Mouse (Mus musculus) CH12.LX (cell line): ENCODE measurements around the gene Jun. TPM values are rescaled to one million over a fixed set of nuclear protein-coding genes. Genes with fewer than 3 reads are reported as not detected.

Experiments used
- DNase-seq: peaks from one replicate; pipeline ENCODE4 v3.0.0-alpha.2; 2013; ENCODE audit errors: extremely low read depth
- H3K27ac ChIP-seq: 2 replicates; pipeline ENCODE4 v1.5.1; 2012; ENCODE audit warnings: low read depth, mild to moderate bottlenecking, control low read depth, moderate library complexity; ENCODE audit not compliant: insufficient read depth
- H3K27me3 ChIP-seq: replicated peaks from 2 replicates; pipeline ENCODE3; 2012; ENCODE audit warnings: inconsistent platforms
- H3K36me3 ChIP-seq, 2 experiments: replicated peaks in 1 of 2; 2 replicates each; pipeline versions ENCODE3 to v1.6.1; 2012; ENCODE audit warnings: inconsistent platforms in 1 of 2, low read length in 1 of 2, mild to moderate bottlenecking in 1 of 2, mixed read lengths in 1 of 2, moderate library complexity in 1 of 2; ENCODE audit not compliant: control insufficient read depth in 1 of 2, insufficient read depth in 1 of 2
- H3K4me1 ChIP-seq, 2 experiments: 2 replicates each; pipeline ENCODE4 v1.6.1; 2012; ENCODE audit warnings: inconsistent platforms in 1 of 2, moderate library complexity in 1 of 2; ENCODE audit not compliant: insufficient read depth in 2 of 2, control insufficient read depth in 1 of 2
- H3K4me2 ChIP-seq: 2 replicates; pipeline ENCODE4 v1.6.1; 2012; ENCODE audit warnings: low read depth, mild to moderate bottlenecking, control low read depth; ENCODE audit not compliant: poor library complexity, insufficient read depth, severe bottlenecking
- H3K4me3 ChIP-seq, 3 experiments: fragments of 150-350 bp in 1 of 3; sonication (generic) in 1 of 3; replicated peaks in 1 of 3; 2 replicates each; pipeline versions ENCODE3 to v1.5.1; 2011 to 2012; ENCODE audit warnings: low read depth in 2 of 3, low read length in 2 of 3, mild to moderate bottlenecking in 2 of 3, moderate library complexity in 2 of 3, control low read depth in 1 of 3, improper control_type of control experiment in 1 of 3, inconsistent platforms in 1 of 3, mixed read lengths in 1 of 3; ENCODE audit not compliant: poor library complexity in 1 of 3
- H3K79me2 ChIP-seq: replicated peaks from 2 replicates; pipeline ENCODE4 v1.6.1; 2012; ENCODE audit warnings: mild to moderate bottlenecking, moderate library complexity; ENCODE audit not compliant: control insufficient read depth, poor library complexity, insufficient read depth, severe bottlenecking; ENCODE audit errors: extremely low read depth
- H3K9ac ChIP-seq: 2 replicates; pipeline ENCODE4 v1.6.1; 2012; ENCODE audit warnings: low read depth, mild to moderate bottlenecking, control low read depth, moderate library complexity; ENCODE audit not compliant: insufficient read depth
- H3K9me3 ChIP-seq: replicated peaks from 2 replicates; pipeline ENCODE3; 2012; ENCODE audit warnings: low read length, inconsistent platforms, mixed read lengths
- BHLHE40 ChIP-seq: IDR thresholded peaks from 2 replicates; pipeline ENCODE4 v1.6.1; 2011; ENCODE audit warnings: mild to moderate bottlenecking, low read depth, low read length, improper control_type of control experiment
- CHD2 ChIP-seq: IDR thresholded peaks from 2 replicates; pipeline ENCODE4 v1.6.1; 2011; ENCODE audit warnings: low read length, improper control_type of control experiment
- CTCF ChIP-seq, 2 experiments: IDR thresholded peaks in 1 of 2; conservative IDR thresholded peaks in 1 of 2; 2 replicates each; pipeline ENCODE4 v1.5.1; 2011 to 2012; ENCODE audit warnings: low read depth in 2 of 2, low read length in 2 of 2, improper control_type of control experiment in 1 of 2, inconsistent platforms in 1 of 2, mild to moderate bottlenecking in 1 of 2, moderate library complexity in 1 of 2
- EP300 ChIP-seq: IDR thresholded peaks from 2 replicates; pipeline ENCODE4 v1.6.1; 2011; ENCODE audit warnings: low read length, improper control_type of control experiment
- GABPA ChIP-seq: IDR thresholded peaks from 2 replicates; pipeline ENCODE4 v1.6.1; 2012; ENCODE audit warnings: low read depth, low read length, improper control_type of control experiment, inconsistent platforms; ENCODE audit not compliant: insufficient replicate concordance
- HCFC1 ChIP-seq: IDR thresholded peaks from 2 replicates; pipeline ENCODE4 v1.6.1; 2012; ENCODE audit warnings: low read depth, mild to moderate bottlenecking, inconsistent platforms, low read length, improper control_type of control experiment
- IRF4 ChIP-seq: IDR thresholded peaks from 2 replicates; pipeline ENCODE4 v1.6.1; 2014; ENCODE audit warnings: low read depth, mild to moderate bottlenecking, inconsistent platforms, low read length, improper control_type of control experiment
- JUND ChIP-seq: conservative IDR thresholded peaks from 2 replicates; pipeline ENCODE4 v1.6.1; 2011; ENCODE audit warnings: low read depth, low read length, improper control_type of control experiment
- KAT2A ChIP-seq: IDR thresholded peaks from 2 replicates; pipeline ENCODE4 v1.6.1; 2012; ENCODE audit warnings: low read length, improper control_type of control experiment, inconsistent platforms; ENCODE audit not compliant: insufficient replicate concordance
- MAX ChIP-seq: IDR thresholded peaks from 2 replicates; pipeline ENCODE4 v1.6.1; 2011; ENCODE audit warnings: low read length, improper control_type of control experiment
- MAZ ChIP-seq: IDR thresholded peaks from 2 replicates; pipeline ENCODE4 v1.6.1; 2012; ENCODE audit warnings: low read depth, mild to moderate bottlenecking, inconsistent platforms, low read length, improper control_type of control experiment, moderate library complexity
- MYC ChIP-seq: IDR thresholded peaks from 2 replicates; pipeline ENCODE4 v1.6.1; 2011; ENCODE audit warnings: low read depth, mild to moderate bottlenecking, improper control_type of control experiment, low read length
- NRF1 ChIP-seq: IDR thresholded peaks from 2 replicates; pipeline ENCODE4 v1.6.1; 2014; ENCODE audit warnings: low read depth, mild to moderate bottlenecking, inconsistent platforms, low read length, improper control_type of control experiment, moderate library complexity
- PAX5 ChIP-seq: IDR thresholded peaks from 2 replicates; pipeline ENCODE4 v1.6.1; 2012; ENCODE audit warnings: low read length, inconsistent platforms, mixed read lengths
- POLR2A ChIP-seq: IDR thresholded peaks from 2 replicates; pipeline ENCODE4 v1.6.1; 2011; ENCODE audit warnings: low read depth, mild to moderate bottlenecking, improper control_type of control experiment, low read length
- POLR2AphosphoS2 ChIP-seq: IDR thresholded peaks from 2 replicates; pipeline ENCODE4 v1.6.1; 2011; ENCODE audit warnings: low read depth, low read length, improper control_type of control experiment
- RCOR1 ChIP-seq: conservative IDR thresholded peaks from 2 replicates; pipeline ENCODE4 v1.6.1; 2012; ENCODE audit warnings: low read depth, mild to moderate bottlenecking, inconsistent platforms, low read length, improper control_type of control experiment
- SIN3A ChIP-seq: IDR thresholded peaks from 2 replicates; pipeline ENCODE4 v1.6.1; 2012; ENCODE audit warnings: low read length, improper control_type of control experiment, inconsistent platforms
- SMC3 ChIP-seq: IDR thresholded peaks from 2 replicates; pipeline ENCODE4 v1.6.1; 2011; ENCODE audit warnings: low read depth, low read length, improper control_type of control experiment
- TCF12 ChIP-seq: IDR thresholded peaks from 2 replicates; pipeline ENCODE4 v1.6.1; 2014; ENCODE audit warnings: low read depth, mild to moderate bottlenecking, inconsistent platforms, low read length, improper control_type of control experiment
- USF1 ChIP-seq: IDR thresholded peaks from 2 replicates; pipeline ENCODE4 v1.6.1; 2014; ENCODE audit warnings: low read depth, mild to moderate bottlenecking, inconsistent platforms, low read length, improper control_type of control experiment
- USF2 ChIP-seq: conservative IDR thresholded peaks from 2 replicates; pipeline ENCODE4 v1.6.1; 2011; ENCODE audit warnings: low read depth, low read length, improper control_type of control experiment
- ZC3H11A ChIP-seq: IDR thresholded peaks from 2 replicates; pipeline ENCODE4 v1.6.1; 2012; ENCODE audit warnings: low read depth, mild to moderate bottlenecking, inconsistent platforms, low read length, improper control_type of control experiment
- ZMIZ1 ChIP-seq: IDR thresholded peaks from 2 replicates; pipeline ENCODE4 v1.6.1; 2012; ENCODE audit warnings: low read depth, mild to moderate bottlenecking, inconsistent platforms, low read length, improper control_type of control experiment
- dilution Hi-C: fragments of 300-500 bp; cut with MboI; formaldehyde crosslinking; loops from 2 replicates; pipeline ENCODE4 v1.14.3; 2020; ENCODE audit warnings: low sequenced_read_pairs; ENCODE audit not compliant: extremely low pct_unique_long_range_greater_than_20kb, extremely low pct_ligation_motif_present
- in situ Hi-C: fragments of 300-500 bp; cut with MboI; formaldehyde crosslinking; loops from 3 replicates; pipeline ENCODE4 v1.14.3; 2019; ENCODE audit warnings: low sequenced_read_pairs, low pct_ligation_motif_present, low pct_unique_long_range_greater_than_20kb, mixed read lengths
- polyA plus RNA-seq: library from polyadenylated mRNA; unstranded; fragments of >175 nt; gene quantifications from 2 replicates; pipeline ENCODE4 v1.2.1, GENCODE M21; 2012; ENCODE audit warnings: low read depth; ENCODE audit not compliant: insufficient read length
- total RNA-seq, 2 experiments: library from RNA; depleted of rRNA; stranded (reverse); fragments of 300-350 nt in 1 of 2; fragments of >200 nt in 1 of 2; gene quantifications; 2 replicates each; pipeline ENCODE4 v1.2.3; 2012 to 2014

Jun gene
- total and polyA plus RNA-seq, 3 experiments = 7.2 to 15.0 (median 10.4) TPM

- Histone ChIP-seq H3K36me3 (no peaks in the 10 kb centered on the region), H3K9ac (no peak overlapping the region), H3K4me1 (no peaks in the 10 kb centered on the region), H3K79me2 (no peaks in the 10 kb centered on the region), H3K9me3 (peaks cover 3% of the 10 kb centered on the region), H3K27me3 (no peaks in the 10 kb centered on the region), H3K27ac (no peak overlapping the region), H3K4me3 (no peak overlapping the region), H3K4me2 (no peak overlapping the region)
- no peak for DNase-seq
- TF ChIP-seq TCF12 (no peak), CHD2 (no peak), MAX (no peak), POLR2AphosphoS2 (no peak), CTCF (conservative IDR thresholded peaks at IDR 0.05 in 1 of 2, IDR thresholded peaks at IDR 0.05 in 1 of 2; ENCODE audit: low read depth in 2 of 2, low read length in 2 of 2) (no peak), BHLHE40 (no peak)
- dilution Hi-C loops (no loop called here), in situ Hi-C loops (no loop called here)
Observed at GRCm38 (mm10) chr4:95098722-95099097, 46.7 kb upstream of the Jun start.

GRCm38 (mm10) chr4:95097942-95098721, 46.1 kb upstream of the Jun start:
- H3K9me3 ChIP-seq = peaks cover 3% of the 10 kb centered on the region
- H3K79me2 ChIP-seq = no peaks in the 10 kb centered on the region
- dilution Hi-C loops (no loop called here), in situ Hi-C loops (no loop called here)
- H3K4me2 ChIP-seq = no peak overlapping the region
- DNase-seq = no peak
- no peaks in the 10 kb centered on the region for H3K27me3 ChIP-seq
- H3K4me1 ChIP-seq = no peaks in the 10 kb centered on the region
- no peaks in the 10 kb centered on the region for H3K36me3 ChIP-seq
- no peak overlapping the region for H3K27ac ChIP-seq
- TF ChIP-seq CTCF (conservative IDR thresholded peaks at IDR 0.05 in 1 of 2, IDR thresholded peaks at IDR 0.05 in 1 of 2; ENCODE audit: low read depth in 2 of 2, low read length in 2 of 2) (no peak), HCFC1 (no peak), USF1 (no peak), SIN3A (no peak), IRF4 (no peak), POLR2A (no peak), EP300 (no peak), RCOR1 (no peak), KAT2A (no peak), NRF1 (no peak), ZC3H11A (no peak), ZMIZ1 (no peak), MAZ (no peak), MYC (no peak), USF2 (no peak), SMC3 (no peak), GABPA (no peak), PAX5 (no peak), JUND (no peak)
- H3K9ac ChIP-seq = no peak overlapping the region
- no peak overlapping the region for H3K4me3 ChIP-seq
